Mouse (Mus musculus) neutrophil, adult 5-6 weeks (primary cell): ENCODE data around the gene Sebox. TPM values are rescaled to one million over a fixed set of nuclear protein-coding genes. Genes with fewer than 3 reads are reported as not detected.

Source experiments
- ATAC-seq: fragments of 151-379, 151-347 bp; 2 replicates; pipeline ENCODE4 v1.8.0; 2017; ENCODE audit warnings: mild to moderate bottlenecking, moderate TSS enrichment; ENCODE audit not compliant: insufficient number of reproducible peaks, poor library complexity, low FRiP score, severe bottlenecking; ENCODE audit errors: extremely low read depth
- total RNA-seq: library from RNA; stranded (forward); fragments of 200-1000 nt; gene quantifications from 2 replicates; pipeline ENCODE4 v1.2.3, GENCODE M21; 2017

Sebox gene
- total RNA-seq, 1 experiment from 2014 or later: not detected

GRCm38 (mm10) chr11:78495904-78496303 lies 7.3 kb upstream of the Sebox start:
- no peak for ATAC-seq

- no peak for ATAC-seq
Measured at GRCm38 (mm10) chr11:78497071-78497541, 6.1 kb upstream of the Sebox start.

DNA sequence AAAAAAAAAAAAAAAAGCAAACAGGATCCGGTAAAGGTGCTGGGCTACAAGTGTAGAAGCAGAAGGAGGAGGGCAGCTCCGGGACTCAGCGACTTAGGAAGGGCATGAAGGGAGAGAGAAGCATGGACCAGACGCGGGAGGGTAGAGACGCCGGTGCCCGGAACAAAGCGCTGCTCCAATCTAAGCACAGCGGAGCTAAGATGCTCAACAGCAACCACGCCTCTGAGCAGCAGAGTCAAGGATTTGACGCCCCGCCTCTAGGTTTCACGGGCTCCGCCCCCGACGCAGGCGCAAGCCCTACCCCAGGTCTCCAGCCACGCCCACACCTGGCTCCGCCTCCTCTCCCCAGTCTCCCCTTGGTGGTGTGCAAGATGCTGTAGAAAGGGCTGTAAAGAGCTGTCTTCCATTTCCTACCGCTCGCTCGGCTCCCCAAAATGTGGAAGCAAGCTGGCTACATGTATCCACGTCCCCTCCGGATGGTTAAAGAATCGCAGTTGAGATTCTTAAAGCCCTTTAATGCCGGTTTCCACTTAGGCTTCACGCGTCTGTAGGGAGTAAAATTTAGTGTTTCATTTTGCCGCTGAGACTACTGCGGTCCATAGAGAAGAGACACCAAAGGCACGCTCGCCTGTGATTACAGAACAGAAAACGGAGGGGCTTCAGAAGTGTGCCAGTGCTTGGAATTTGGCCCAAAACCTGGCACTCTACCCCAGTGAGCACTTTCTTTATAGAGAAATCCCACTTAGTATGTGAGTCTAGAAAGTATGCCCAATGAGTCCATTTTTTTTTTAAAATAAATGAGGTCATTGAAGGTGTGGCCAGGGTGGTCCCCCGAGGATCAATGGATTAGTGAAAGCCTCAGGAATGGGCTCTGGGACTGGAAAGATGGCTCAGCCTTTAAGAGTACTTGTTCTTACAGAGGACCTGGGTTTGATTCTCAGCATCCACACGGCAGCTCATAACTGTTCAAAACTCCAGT lies 5.4 kb upstream of the Sebox start, which contains the start of gene Sarm1:
Gene Sarm1, minus strand, starts transcription at position 211 of the 979 bp plus-strand sequence.
- ATAC-seq: peak; percentile 94

- ATAC-seq: no peak
Measured at GRCm38 (mm10) chr11:78499004-78499403, 4.2 kb upstream of the Sebox start, which contains the start of gene Vtn. Vtn (plus strand) TSS chr11:78499091.

GRCm38 (mm10) chr11:78499543-78499942 lies 3.7 kb upstream of the Sebox start:
- ATAC-seq: no peak

- no peak for ATAC-seq
Measured at GRCm38 (mm10) chr11:78500623-78501202, 2.5 kb upstream of the Sebox start.

GRCm38 (mm10) chr11:78501529-78501928 lies 1.7 kb upstream of the Sebox start:
- no peak for ATAC-seq

DNA sequence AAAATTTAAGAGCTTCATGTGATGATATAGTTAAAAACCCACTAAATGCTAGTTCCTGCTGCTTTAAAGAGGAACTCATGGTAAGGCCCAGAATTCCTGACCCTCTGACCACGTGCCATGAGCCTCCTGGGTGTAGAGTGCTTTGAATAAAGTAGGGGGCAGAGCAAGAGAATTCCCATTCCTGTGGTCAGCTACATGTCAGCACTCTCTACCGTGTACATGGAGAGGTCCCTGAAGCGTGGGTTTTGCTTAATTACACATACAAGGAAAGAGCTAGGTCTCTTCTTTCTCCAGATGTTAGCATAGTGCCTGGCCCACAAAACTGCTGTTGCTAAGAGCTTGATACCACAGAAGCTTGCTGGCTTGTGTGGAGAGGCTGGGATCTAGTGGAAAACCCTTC lies 2.2 kb downstream of the Sebox start:
- ATAC-seq: no peak

GRCm38 (mm10) chr11:78509148-78509547 lies 5.9 kb downstream of the Sebox start:
- no peak for ATAC-seq

- ATAC-seq: peak; percentile 91
Measured at GRCm38 (mm10) chr11:78512025-78512957, 9.0 kb downstream of the Sebox start, which contains the start of the genes Tmem199 and Poldip2. Tmem199 (minus strand) TSS chr11:78512172. Poldip2 (plus strand) TSS chr11:78512193.

DNA sequence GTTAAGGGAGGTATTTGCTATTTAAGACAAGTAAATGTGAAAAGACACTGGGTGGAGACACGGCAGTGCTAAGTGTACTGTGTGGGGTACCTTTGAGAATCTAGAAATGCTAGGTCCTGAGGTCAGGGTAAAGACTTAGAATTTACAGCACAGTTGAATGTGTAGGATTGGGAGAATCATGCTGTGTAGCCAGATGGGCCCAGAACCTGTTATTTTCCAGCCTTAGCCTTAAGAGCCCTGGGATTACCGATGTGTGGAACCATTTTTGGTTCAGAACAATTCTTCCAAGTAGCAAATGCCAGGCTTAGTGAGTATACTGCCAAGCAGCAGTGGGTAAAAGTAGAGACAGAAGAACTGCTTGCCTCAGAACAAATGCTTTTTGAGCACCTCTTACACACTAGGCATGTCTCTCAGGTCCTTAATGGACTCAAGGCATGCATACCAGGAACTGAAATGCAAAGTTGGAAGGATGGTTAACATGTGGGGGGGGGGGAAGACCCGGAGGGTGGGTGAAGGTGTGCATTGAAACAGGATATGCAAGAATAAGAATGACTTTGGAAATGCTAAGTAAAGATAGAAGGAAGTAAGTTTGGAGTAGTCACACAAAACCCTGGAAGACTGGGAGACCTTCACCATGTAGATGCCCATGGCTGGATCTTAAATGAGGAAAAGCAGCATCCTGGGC lies 10.0 kb downstream of the Sebox start:
- ATAC-seq: no peak

DNA sequence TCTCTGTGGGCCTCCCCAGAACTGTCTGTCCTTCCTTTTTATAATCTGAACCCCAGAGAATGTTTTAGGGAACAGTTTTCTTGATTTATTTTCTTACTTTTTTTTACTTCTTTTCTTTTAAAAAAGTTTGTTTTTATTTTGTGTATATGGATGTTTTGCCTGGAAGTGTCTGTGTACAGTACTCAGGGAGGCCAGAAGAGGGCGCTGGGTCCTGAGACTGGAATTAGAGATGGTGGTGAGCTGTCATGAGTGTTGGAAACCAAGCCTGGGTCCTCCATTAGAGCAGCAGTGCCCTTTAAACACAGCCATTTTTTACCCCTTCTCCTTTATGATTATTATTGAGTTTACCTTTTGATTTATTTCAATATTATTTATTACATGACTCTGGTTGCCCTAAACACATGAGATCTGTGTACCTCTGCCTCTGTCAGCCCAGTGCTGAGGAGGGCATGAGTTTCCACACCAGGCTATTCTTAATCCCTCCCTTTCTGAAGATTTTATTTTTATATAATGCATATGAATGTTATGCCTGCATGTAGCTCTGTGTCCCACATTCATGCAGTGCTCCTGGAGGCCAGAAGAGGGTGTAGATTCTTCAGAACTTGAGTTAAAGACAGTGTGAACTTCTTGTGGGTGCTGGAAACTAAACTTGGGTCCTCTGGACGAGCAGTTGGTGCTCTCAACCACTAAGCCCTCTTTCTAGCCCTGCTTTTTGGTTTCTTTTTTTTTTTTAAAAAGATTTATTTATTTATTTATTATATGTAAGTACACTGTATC lies 12.5 kb downstream of the Sebox start:
- no peak for ATAC-seq

DNA sequence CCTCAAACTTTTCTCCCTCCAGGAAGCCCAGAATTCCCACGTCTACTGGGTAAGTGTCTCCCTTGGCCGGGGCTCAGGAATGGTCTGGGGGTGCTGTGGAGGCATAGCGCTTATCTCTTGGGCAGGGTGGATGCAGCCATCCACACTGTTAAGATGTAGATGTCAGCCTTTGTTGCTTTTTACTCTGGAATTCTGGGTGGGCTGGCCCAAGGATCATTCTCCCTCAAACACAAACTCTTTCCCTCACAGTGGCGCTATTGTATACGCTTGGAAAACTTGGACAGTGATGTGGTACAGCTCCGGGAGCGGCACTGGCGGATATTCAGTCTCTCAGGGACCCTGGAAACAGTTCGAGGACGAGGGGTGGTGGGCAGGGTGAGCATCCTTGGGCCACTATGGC lies 15.7 kb downstream of the Sebox start:
- no peak for ATAC-seq

DNA sequence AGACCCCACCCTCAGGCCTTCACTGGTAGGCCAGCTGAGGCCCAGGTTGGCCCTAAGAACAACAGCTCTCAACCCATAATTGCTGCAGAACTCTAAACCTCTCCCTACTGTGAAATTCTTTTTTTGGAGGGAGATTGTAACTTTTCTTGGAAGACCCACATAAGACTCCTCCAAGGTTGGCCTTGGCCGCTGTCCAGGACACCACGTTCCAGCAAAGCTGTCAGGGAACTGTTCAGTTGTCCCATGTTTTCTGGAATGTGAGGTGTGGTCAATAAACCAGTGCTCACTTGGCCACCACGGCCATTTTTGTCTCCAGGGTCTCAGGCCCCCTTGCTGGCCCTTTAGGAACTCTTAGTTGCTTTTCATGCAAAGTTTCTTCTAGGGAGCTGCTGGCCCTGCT lies 18.6 kb downstream of the Sebox start:
- ATAC-seq: no peak

- ATAC-seq: no peak
Measured at GRCm38 (mm10) chr11:78522481-78522997, 19.3 kb downstream of the Sebox start.

GRCm38 (mm10) chr11:78523241-78523955 lies 20.2 kb downstream of the Sebox start:
- ATAC-seq: no peak

- no peak for ATAC-seq
Measured at GRCm38 (mm10) chr11:78524838-78525237, 21.6 kb downstream of the Sebox start.
